ENCODE assay signal across 11 mouse cellular contexts in the genomic region with DNA sequence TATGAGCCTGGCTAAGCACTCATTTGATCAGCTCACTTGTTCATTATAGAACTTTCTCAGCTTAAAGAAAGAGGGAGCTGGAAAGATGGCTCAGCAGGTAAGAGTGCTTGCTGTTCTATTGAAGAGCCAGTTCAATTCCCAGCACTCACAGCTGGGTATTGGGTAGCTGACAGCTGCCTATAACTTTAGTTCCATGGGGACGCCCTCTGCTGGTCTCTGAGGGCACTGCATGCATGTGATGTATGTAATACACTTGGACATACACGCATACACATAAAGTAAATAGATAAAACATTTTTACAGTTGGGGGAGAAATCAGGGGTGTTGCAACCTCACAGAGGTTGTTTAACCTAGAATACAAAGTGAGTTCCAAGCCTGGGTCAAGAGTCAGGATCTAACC. TPM values are rescaled to one million over a fixed set of nuclear protein-coding genes. Genes with fewer than 3 reads are reported as not detected.
DNase-seq lines count a peak whose midpoint lies in the region; ATAC-seq and TF ChIP-seq lines count a peak whose summit lies in the region.
"Had no signal": no experiment of that assay in that cellular context is flagged by ENCODE, and none has a peak within 500 bp of the region (broad histone marks: within the 10 kb centered on the region; RNA-seq: fewer than 3 reads in every experiment).

No protein-coding gene starts in this region.

- no peaks in the 10 kb centered on the region for H3K27me3 ChIP-seq in kidney, postnatal 0 days (ENCODE audit: insufficient read depth, low read length)
- H3K27me3 ChIP-seq in kidney, embryonic 15.5 days = peaks cover 6% of the 10 kb centered on the region; the same call in 1 of the 2 replicates
- H3K27me3 ChIP-seq in testis, adult 2 months (ENCODE audit: control insufficient read depth, insufficient read depth, low read length) = no peaks in the 10 kb centered on the region
- H3K27me3 ChIP-seq: liver, embryonic 13.5 days had no signal

- TF ChIP-seq POLR2A in testis, adult 2 months (IDR thresholded peaks at IDR 0.05; ENCODE audit: control insufficient read depth, low read depth, low read length) = no peak
- TF ChIP-seq POLR2A in brain, embryonic 14.5 days (IDR thresholded peaks at IDR 0.05; ENCODE audit: borderline replicate concordance, extremely low read depth, insufficient read depth, insufficient read length, poor library complexity, severe bottlenecking) = no peak

- no peak for DNase-seq in kidney, postnatal 0 days (ENCODE audit: low spot score)
- DNase-seq in testis, postnatal 10 days (ENCODE audit: low spot score) = no peak
- DNase-seq in brain, embryonic 14.5 days (ENCODE audit: low read depth) = peak; percentile 28
- DNase-seq in adrenal gland, postnatal 25 days = no peak
- DNase-seq: gastrocnemius, postnatal 14 days; liver, embryonic 13.5 days had no signal

- no peaks in the 10 kb centered on the region for H3K4me1 ChIP-seq in kidney, postnatal 0 days (replicated peaks; ENCODE audit: insufficient read depth, low read length)
- no peaks in the 10 kb centered on the region for H3K4me1 ChIP-seq in kidney, embryonic 15.5 days
- H3K4me1 ChIP-seq in testis, adult 2 months (ENCODE audit: control insufficient read depth, insufficient read depth, low read length) = no peaks in the 10 kb centered on the region
- H3K4me1 ChIP-seq: liver, embryonic 13.5 days had no signal

- TF ChIP-seq CTCF in kidney, postnatal 0 days (IDR thresholded peaks at IDR 0.05; ENCODE audit: low read depth) = peak; percentile 28; the same call in 1 of the 2 replicates
- peak; percentile 46; the same call in 1 of the 2 replicates for TF ChIP-seq CTCF in testis, adult 2 months (IDR thresholded peaks at IDR 0.05; ENCODE audit: control insufficient read depth, insufficient read depth, insufficient replicate concordance, low read depth, low read length)
- TF ChIP-seq CTCF in brain, embryonic 14.5 days (IDR thresholded peaks at IDR 0.05; ENCODE audit: borderline replicate concordance, extremely low read depth, insufficient read depth, insufficient read length) = peak; percentile 42; the same call in 1 of the 2 replicates

- H3K36me3 ChIP-seq in kidney, postnatal 0 days (ENCODE audit: insufficient read depth, low read length) = no peaks in the 10 kb centered on the region
- H3K36me3 ChIP-seq in kidney, embryonic 15.5 days = no peaks in the 10 kb centered on the region
- no peaks in the 10 kb centered on the region for H3K36me3 ChIP-seq in testis, adult 2 months (ENCODE audit: control insufficient read depth, insufficient read depth, low read length)
- H3K36me3 ChIP-seq: liver, embryonic 13.5 days had no signal

- H3K9me3 ChIP-seq in kidney, postnatal 0 days (replicated peaks; ENCODE audit: low read length) = no peaks in the 10 kb centered on the region
- no peaks in the 10 kb centered on the region for H3K9me3 ChIP-seq in kidney, embryonic 15.5 days (replicated peaks)
- H3K9me3 ChIP-seq: liver, embryonic 13.5 days had no signal

- H3K4me3 ChIP-seq in kidney, postnatal 0 days (replicated peaks; ENCODE audit: low read depth, low read length) = no peak overlapping the region
- H3K4me3 ChIP-seq in kidney, embryonic 15.5 days (replicated peaks) = no peak overlapping the region
- H3K4me3 ChIP-seq in testis, adult 2 months (ENCODE audit: control insufficient read depth, low read depth, low read length) = no peak overlapping the region
- H3K4me3 ChIP-seq: liver, embryonic 13.5 days had no signal

- 82% methylated on average over 2 of the region's 2 CpGs for WGBS in kidney, postnatal 0 days
- 78% methylated on average over 2 of the region's 2 CpGs for whole genome bisulfite sequencing in kidney, embryonic 15.5 days

- no peak overlapping the region for H3K27ac ChIP-seq in kidney, postnatal 0 days
- no peak overlapping the region for H3K27ac ChIP-seq in kidney, embryonic 15.5 days
- no peak overlapping the region for H3K27ac ChIP-seq in testis, adult 2 months (ENCODE audit: control insufficient read depth, insufficient read depth, low read depth, low read length)
- H3K27ac ChIP-seq: liver, embryonic 13.5 days; macrophage had no signal

- H3K4me2 ChIP-seq in kidney, postnatal 0 days (ENCODE audit: low read length) = no peak overlapping the region
- no peak overlapping the region for H3K4me2 ChIP-seq in kidney, embryonic 15.5 days
- H3K4me2 ChIP-seq: liver, embryonic 13.5 days had no signal

- ATAC-seq in kidney, postnatal 0 days (replicated peaks; ENCODE audit: low FRiP score, low read depth) = no peak
- no peak for ATAC-seq in kidney, embryonic 15.5 days (replicated peaks; ENCODE audit: low FRiP score)
- ATAC-seq in megakaryocyte progenitor cell, adult 5-6 weeks (replicated peaks; ENCODE audit: poor library complexity) = no peak

- no peak overlapping the region for H3K9ac ChIP-seq in kidney, postnatal 0 days (ENCODE audit: low read depth, low read length)
- H3K9ac ChIP-seq in kidney, embryonic 15.5 days = no peak overlapping the region
- H3K9ac ChIP-seq: liver, embryonic 13.5 days had no signal

RNA-seq across cellular contexts. Expression of a gene that starts 11.2 kb away (rescaled TPM):
- 0.23 and 0.25 TPM in 2 replicates for polyA plus RNA-seq in kidney, postnatal 0 days (2015; fragmentation: Nextera tagmentation; extraction: Ambion mirVana)
- 0.14 and 0.26 TPM in 2 replicates for polyA plus RNA-seq in kidney, embryonic 15.5 days (2015; fragmentation: Nextera tagmentation; extraction: Ambion mirVana)
- 0.10 and 0.17 TPM in 2 replicates for polyA plus RNA-seq in testis, adult 2 months (2012; rRNA removed)
- 9.6 and 12.9 TPM in 2 replicates for polyA plus RNA-seq in brain, embryonic 14.5 days (2012; rRNA removed)
- not detected in 2 replicates for total RNA-seq in adrenal gland, postnatal 25 days (2021)
- 0.24 and 0.44 TPM in 2 replicates for total RNA-seq in megakaryocyte progenitor cell, adult 5-6 weeks (2015)
- 0.03 and 0.08 TPM in 2 replicates for total RNA-seq in megakaryocyte progenitor cell, adult 5-6 weeks (2017)
- total RNA-seq: common myeloid progenitor, adult 5-6 weeks had no signal
- polyA plus RNA-seq: liver, embryonic 13.5 days; macrophage had no signal
